Mouse (Mus musculus) right cerebral cortex, postnatal 14 days (tissue): Measurements from ENCODE around the gene Ddx1.

ENCODE experiments used
- DNase-seq: peaks from one replicate; pipeline ENCODE4 v3.0.0; 2022

The Ddx1 gene

GRCm38 (mm10) chr12:13248691-13249572 is at the start of gene Ddx1:
Gene Ddx1, minus strand, starts transcription at chr12:13249213.
- DNase-seq = peak; percentile 82

- no peak for DNase-seq
Measured at GRCm38 (mm10) chr12:13293421-13293881, 44.4 kb upstream of the Ddx1 start.

GRCm38 (mm10) chr12:13291453-13291852 is 42.4 kb upstream of the Ddx1 start:
- DNase-seq = no peak

- no peak for DNase-seq
Measured at GRCm38 (mm10) chr12:13269570-13270390, 20.8 kb upstream of the Ddx1 start.

- DNase-seq = peak; percentile 88
Measured at GRCm38 (mm10) chr12:13268826-13269449, 19.9 kb upstream of the Ddx1 start, which contains the start of gene Nbas. Gene Nbas, plus strand, starts transcription at chr12:13269133.

- no peak for DNase-seq
Measured at GRCm38 (mm10) chr12:13268412-13268811, 19.4 kb upstream of the Ddx1 start.

GRCm38 (mm10) chr12:13255701-13256100 is 6.7 kb upstream of the Ddx1 start:
- DNase-seq = no peak

GRCm38 (mm10) chr12:13255068-13255467 is 6.1 kb upstream of the Ddx1 start:
- DNase-seq = no peak

- DNase-seq = no peak
Measured at GRCm38 (mm10) chr12:13249573-13249919, 533 bp upstream of the Ddx1 start.

GRCm38 (mm10) chr12:13242453-13242852 is 6.6 kb downstream of the Ddx1 start:
- DNase-seq = no peak

GRCm38 (mm10) chr12:13218101-13218514 is 30.9 kb downstream of the Ddx1 start:
- DNase-seq = no peak

- DNase-seq = no peak
Measured at GRCm38 (mm10) chr12:13217568-13217967, 31.4 kb downstream of the Ddx1 start.

GRCm38 (mm10) chr12:13216501-13217103 is 32.4 kb downstream of the Ddx1 start:
- DNase-seq = no peak

- DNase-seq = peak; percentile 79
Measured at GRCm38 (mm10) chr12:13214345-13215278, 34.4 kb downstream of the Ddx1 start.

GRCm38 (mm10) chr12:13211746-13212482 is 37.1 kb downstream of the Ddx1 start:
- DNase-seq = peak; percentile 82

GRCm38 (mm10) chr12:13209692-13210377 is 39.2 kb downstream of the Ddx1 start:
- peak; percentile 14 for DNase-seq

- no peak for DNase-seq
Measured at GRCm38 (mm10) chr12:13208983-13209451, 40.0 kb downstream of the Ddx1 start.

GRCm38 (mm10) chr12:13208517-13208916 is 40.5 kb downstream of the Ddx1 start:
- no peak for DNase-seq

GRCm38 (mm10) chr12:13207099-13207498 is 41.9 kb downstream of the Ddx1 start:
- DNase-seq = no peak

GRCm38 (mm10) chr12:13205733-13206132 is 43.3 kb downstream of the Ddx1 start:
- no peak for DNase-seq
